Mouse (Mus musculus) CH12.LX (cell line): Measurements from ENCODE around the gene Lifr.

Source experiments
- CTCF ChIP-seq, 2 experiments: IDR thresholded peaks in 1 of 2; conservative IDR thresholded peaks in 1 of 2; 2 replicates each; pipeline ENCODE4 v1.5.1; 2011 to 2012; ENCODE audit warnings: low read depth in 2 of 2, low read length in 2 of 2, improper control_type of control experiment in 1 of 2, inconsistent platforms in 1 of 2, mild to moderate bottlenecking in 1 of 2, moderate library complexity in 1 of 2
- HCFC1 ChIP-seq: IDR thresholded peaks from 2 replicates; pipeline ENCODE4 v1.6.1; 2012; ENCODE audit warnings: low read depth, mild to moderate bottlenecking, inconsistent platforms, low read length, improper control_type of control experiment
- MAX ChIP-seq: IDR thresholded peaks from 2 replicates; pipeline ENCODE4 v1.6.1; 2011; ENCODE audit warnings: low read length, improper control_type of control experiment
- NELFE ChIP-seq: IDR thresholded peaks from 2 replicates; pipeline ENCODE4 v1.6.1; 2011; ENCODE audit warnings: low read depth, low read length, improper control_type of control experiment
- POLR2A ChIP-seq: IDR thresholded peaks from 2 replicates; pipeline ENCODE4 v1.6.1; 2011; ENCODE audit warnings: low read depth, mild to moderate bottlenecking, improper control_type of control experiment, low read length
- USF2 ChIP-seq: conservative IDR thresholded peaks from 2 replicates; pipeline ENCODE4 v1.6.1; 2011; ENCODE audit warnings: low read depth, low read length, improper control_type of control experiment
- ZC3H11A ChIP-seq: IDR thresholded peaks from 2 replicates; pipeline ENCODE4 v1.6.1; 2012; ENCODE audit warnings: low read depth, mild to moderate bottlenecking, inconsistent platforms, low read length, improper control_type of control experiment

GRCm38 (mm10) chr15:7119930-7120512 is 29.6 kb downstream of the Lifr start:
- TF ChIP-seq POLR2A (no peak), CTCF (conservative IDR thresholded peaks at IDR 0.05 in 1 of 2, IDR thresholded peaks at IDR 0.05 in 1 of 2; ENCODE audit: low read depth in 2 of 2, low read length in 2 of 2) (no peak), USF2 (no peak), MAX (no peak), NELFE (no peak), ZC3H11A (no peak), HCFC1 (no peak)
